Mouse (Mus musculus) heart, embryonic 12.5 days (tissue): Measurements from ENCODE around the gene Khdc3. TPM values are rescaled to one million over a fixed set of nuclear protein-coding genes. Genes with fewer than 3 reads are reported as not detected.
"Not testable (repeated sequence)": the region's sequence is repeated elsewhere in the genome, so short reads cannot be mapped to it uniquely, and the experiment has no call there.

ENCODE experiments used
- ATAC-seq: fragments of 200-750 bp; cut with Nextera tagmentation; 2 replicates; pipeline ENCODE4 v1.8.0; 2017; ENCODE audit warnings: moderate TSS enrichment, moderate library complexity; ENCODE audit not compliant: insufficient number of reproducible peaks, low FRiP score
- H3K27ac ChIP-seq: fragments of 300-500 bp; sonication (generic); 2 replicates; pipeline ENCODE4 v1.5.1; 2016; ENCODE audit warnings: mild to moderate bottlenecking, moderate library complexity; ENCODE audit not compliant: poor library complexity, severe bottlenecking
- H3K27me3 ChIP-seq: fragments of 300-500 bp; sonication (generic); replicated peaks from 2 replicates; pipeline ENCODE4 v1.6.1; 2016; ENCODE audit warnings: mild to moderate bottlenecking, moderate library complexity
- H3K36me3 ChIP-seq: fragments of 300-500 bp; sonication (generic); 2 replicates; pipeline ENCODE4 v1.6.1; 2016; ENCODE audit warnings: mild to moderate bottlenecking, moderate library complexity
- H3K4me1 ChIP-seq: fragments of 300-500 bp; sonication (generic); replicated peaks from 2 replicates; pipeline ENCODE4 v1.6.1; 2016; ENCODE audit warnings: mild to moderate bottlenecking
- H3K4me2 ChIP-seq: fragments of 300-500 bp; sonication (generic); 2 replicates; pipeline ENCODE4 v1.6.1; 2016; ENCODE audit warnings: mild to moderate bottlenecking, moderate library complexity
- H3K4me3 ChIP-seq: fragments of 300-500 bp; sonication (generic); 2 replicates; pipeline ENCODE4 v1.5.1; 2016; ENCODE audit warnings: mild to moderate bottlenecking
- H3K9ac ChIP-seq: fragments of 300-500 bp; sonication (generic); 2 replicates; pipeline ENCODE4 v1.6.1; 2016; ENCODE audit warnings: mild to moderate bottlenecking, moderate library complexity
- H3K9me3 ChIP-seq: fragments of 300-500 bp; sonication (generic); replicated peaks from 2 replicates; pipeline ENCODE4 v1.6.1; 2016; ENCODE audit warnings: mild to moderate bottlenecking, moderate library complexity
- WGBS: fragments of 180-500 bp; shearing (Covaris S2); methylation state at CpG from one replicate; pipeline ENCODE4 v1.1.7; 2016; 5-methylcytosine and 5-hydroxymethylcytosine counted together
- polyA plus RNA-seq: library from polyadenylated mRNA; unstranded; fragments of >200 nt; fragmentation: Nextera tagmentation; extraction: Ambion mirVana; gene quantifications from 2 replicates; pipeline ENCODE4 v1.2.1, GENCODE M21; 2016

Khdc3 gene
- polyA plus RNA-seq, result not detected in 2 replicates

DNA sequence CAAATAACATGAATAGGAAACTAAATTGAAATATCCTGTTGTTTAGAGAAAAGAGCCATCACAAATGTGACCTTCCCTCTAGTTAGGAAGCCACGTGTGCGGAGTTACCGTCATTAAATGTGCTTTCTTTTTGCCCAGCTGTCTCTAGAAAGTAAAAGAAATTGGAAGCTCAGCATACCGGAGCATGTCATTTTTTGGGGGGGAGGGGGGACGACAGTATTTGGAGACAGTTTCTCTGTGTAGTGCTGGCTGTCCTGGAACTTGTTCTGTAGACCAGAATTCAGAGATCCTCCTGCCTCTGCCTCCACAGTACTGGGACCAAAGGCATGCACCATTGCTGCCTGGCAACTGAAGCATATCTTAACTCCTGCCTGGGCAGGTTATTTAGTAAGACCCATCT is at the start of gene Khdc3:
Gene Khdc3, plus strand, starts transcription at position 301 of the 400 bp plus-strand sequence.
- WGBS, result 82% methylated on average over 5 of the region's 5 CpGs
- H3K27ac ChIP-seq, result no peak within 1 kb of the TSS
- ATAC-seq, result no peak
- H3K36me3 ChIP-seq, result no peaks in the 10 kb centered on the region
- H3K4me3 ChIP-seq, result no peak within 1 kb of the TSS
- H3K9me3 ChIP-seq, result no peaks in the 10 kb centered on the region
- peaks cover 7% of the 10 kb centered on the region for H3K4me1 ChIP-seq
- peaks cover 48% of the 10 kb centered on the region for H3K27me3 ChIP-seq
- H3K4me2 ChIP-seq, result no peak within 1 kb of the TSS
- no peak within 1 kb of the TSS for H3K9ac ChIP-seq

DNA sequence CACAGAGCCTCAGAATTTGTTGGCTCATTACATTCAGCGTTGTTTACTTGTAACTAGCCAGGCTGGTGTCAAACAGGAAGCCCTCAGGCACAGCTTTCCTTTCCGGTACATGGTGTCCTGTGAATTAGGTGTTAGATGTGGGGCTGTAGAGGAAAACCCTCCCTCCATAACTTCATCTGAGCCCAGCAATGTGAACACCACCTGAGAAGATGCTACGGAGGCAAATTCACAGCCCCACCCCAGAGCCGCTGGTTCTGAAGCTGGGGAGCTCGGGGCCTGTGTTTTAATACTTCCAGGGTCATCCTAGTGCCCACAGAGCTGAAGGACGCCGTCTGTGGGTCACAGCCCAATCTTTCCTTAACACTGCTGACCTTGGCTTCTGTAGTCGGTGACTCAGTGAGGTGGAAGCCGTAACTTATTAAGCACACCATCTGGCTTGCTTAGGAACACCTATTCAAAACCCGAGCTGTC is 46.2 kb upstream of the Khdc3 start:
- 56% methylated on average over 10 of the region's 10 CpGs for WGBS
- no peak overlapping the region for H3K9ac ChIP-seq
- H3K27ac ChIP-seq, result no peak overlapping the region
- H3K27me3 ChIP-seq, result no peaks in the 10 kb centered on the region
- ATAC-seq, result no peak
- H3K4me1 ChIP-seq, result 0 out of 2 replicates have a peak, but pooled peaks cover 5% of the 10 kb centered on the region
- no peaks in the 10 kb centered on the region for H3K36me3 ChIP-seq
- H3K9me3 ChIP-seq, result no peaks in the 10 kb centered on the region
- no peak overlapping the region for H3K4me3 ChIP-seq
- no peak overlapping the region for H3K4me2 ChIP-seq

DNA sequence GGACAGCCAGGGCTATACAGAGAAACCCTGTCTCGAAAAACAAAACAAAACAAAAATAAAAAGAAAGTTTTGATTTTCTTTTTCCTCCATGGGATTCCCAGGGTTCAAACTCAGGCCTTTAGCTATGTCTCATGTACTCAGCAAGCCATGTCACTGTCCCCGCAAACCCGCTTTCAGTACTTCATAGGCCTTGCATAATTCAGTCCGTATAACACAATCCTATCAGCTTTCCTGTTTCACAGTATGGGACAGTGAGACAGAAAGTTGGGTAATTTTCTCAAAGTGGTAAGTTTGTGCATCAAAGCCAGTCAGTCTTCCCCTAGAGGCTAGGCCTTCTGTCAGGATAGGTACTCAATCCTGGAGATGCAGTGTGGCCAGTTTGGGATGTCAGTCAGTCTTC is 42.4 kb upstream of the Khdc3 start:
- H3K4me3 ChIP-seq, result no peak overlapping the region
- no peak overlapping the region for H3K4me2 ChIP-seq
- WGBS, result 76% methylated on average over 4 of the region's 4 CpGs
- H3K9me3 ChIP-seq, result no peaks in the 10 kb centered on the region
- no peak overlapping the region for H3K27ac ChIP-seq
- H3K9ac ChIP-seq, result no peak overlapping the region
- H3K4me1 ChIP-seq, result peaks cover 15% of the 10 kb centered on the region
- ATAC-seq, result no peak
- H3K27me3 ChIP-seq, result no peaks in the 10 kb centered on the region
- no peaks in the 10 kb centered on the region for H3K36me3 ChIP-seq

DNA sequence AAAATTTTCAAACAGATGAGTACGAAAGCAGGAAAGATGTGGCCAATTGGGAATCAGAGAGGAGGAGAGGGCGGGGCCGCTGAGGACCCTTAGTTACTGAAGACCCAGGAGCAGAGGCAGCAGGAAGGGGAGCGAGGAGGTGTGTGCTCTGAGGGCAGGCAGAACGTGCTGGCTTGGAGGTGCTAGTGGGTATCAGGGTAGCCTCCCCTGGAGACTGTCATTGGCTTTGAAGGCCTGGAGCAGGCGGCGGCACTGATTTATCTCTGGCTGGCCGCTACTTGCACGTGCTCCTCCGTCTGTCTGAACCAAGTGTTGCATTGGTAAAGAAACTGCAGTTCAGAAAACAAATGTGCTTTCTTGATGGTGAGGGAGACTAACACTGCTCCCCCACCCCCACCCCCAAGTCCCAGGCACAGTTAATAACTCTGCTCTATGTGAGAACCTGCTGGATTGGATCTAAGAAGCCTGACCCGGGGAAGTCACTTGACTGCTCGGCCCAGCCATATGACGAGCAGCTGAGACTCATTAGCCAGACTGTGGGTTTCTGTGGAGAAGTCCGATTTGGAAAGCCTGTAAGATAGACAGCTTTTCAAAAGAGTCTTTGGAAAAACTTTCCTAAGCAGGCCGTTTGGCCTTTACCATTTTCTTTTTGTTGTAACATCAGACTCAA is 37.9 kb upstream of the Khdc3 start:
- H3K27ac ChIP-seq, result no peak overlapping the region
- 21% methylated on average over 15 of the region's 15 CpGs for WGBS
- no peaks in the 10 kb centered on the region for H3K27me3 ChIP-seq
- no peaks in the 10 kb centered on the region for H3K9me3 ChIP-seq
- peaks cover 26% of the 10 kb centered on the region for H3K4me1 ChIP-seq
- no peak for ATAC-seq
- H3K4me3 ChIP-seq, result no peak overlapping the region
- peak overlapping the region; percentile 58 for H3K4me2 ChIP-seq
- 0 out of 2 replicates have a peak overlapping the region, but pooled peaks have one; percentile 31 for H3K9ac ChIP-seq
- no peaks in the 10 kb centered on the region for H3K36me3 ChIP-seq

DNA sequence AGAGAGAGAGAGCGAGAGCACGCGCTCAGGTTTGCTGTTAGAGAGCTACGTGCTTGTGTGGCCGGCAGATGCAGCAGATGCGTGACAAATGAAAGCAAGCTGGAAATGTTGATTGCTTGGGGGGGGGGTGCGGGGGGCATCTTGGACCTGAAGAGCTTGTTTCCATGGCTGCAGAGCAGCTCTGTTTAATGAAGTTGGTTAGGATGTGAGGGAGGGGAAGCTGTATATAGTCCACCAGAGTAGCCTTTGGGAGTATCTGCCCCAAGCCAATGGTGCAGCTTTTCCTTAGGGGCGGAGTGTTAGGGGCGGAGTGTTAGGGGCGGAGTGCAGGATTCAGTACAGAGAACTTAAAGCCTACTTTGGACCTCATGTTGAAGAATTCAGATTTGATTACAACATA is 34.5 kb upstream of the Khdc3 start:
- Histone ChIP-seq H3K9me3 (no peaks in the 10 kb centered on the region), H3K4me2 (peak overlapping the region; percentile 58), H3K36me3 (no peaks in the 10 kb centered on the region), H3K27ac (no peak overlapping the region), H3K4me1 (peaks cover 26% of the 10 kb centered on the region), H3K9ac (no peak overlapping the region), H3K27me3 (no peaks in the 10 kb centered on the region), H3K4me3 (no peak overlapping the region)
- ATAC-seq, result no peak
- WGBS, result 24% methylated on average over 10 of the region's 10 CpGs

DNA sequence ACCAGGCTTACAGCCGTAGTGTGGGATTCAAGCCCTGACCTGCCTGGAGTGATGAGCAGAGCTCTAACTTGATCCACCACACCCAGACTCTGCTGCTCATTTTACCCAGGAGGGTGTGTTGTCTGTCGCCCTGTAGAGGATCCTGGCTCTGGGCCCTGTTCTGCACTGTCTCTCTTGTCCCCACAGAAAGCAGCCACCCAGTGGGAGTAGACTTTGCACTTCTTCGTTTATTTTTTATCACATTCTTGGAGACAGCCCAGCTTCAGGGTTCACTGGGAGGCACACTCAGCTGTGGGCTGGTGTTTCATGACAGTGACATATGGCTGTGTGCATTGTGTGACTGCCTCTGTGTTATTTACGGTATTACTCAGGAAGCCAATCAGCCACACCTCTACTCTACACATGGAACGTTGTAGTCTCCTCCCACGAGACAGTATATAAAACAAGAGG is 33.4 kb upstream of the Khdc3 start:
- no peak overlapping the region for H3K4me3 ChIP-seq
- peak overlapping the region; percentile 22; the same call in 1 of the 2 replicates for H3K27ac ChIP-seq
- H3K4me1 ChIP-seq, result peaks cover 24% of the 10 kb centered on the region
- H3K36me3 ChIP-seq, result no peaks in the 10 kb centered on the region
- H3K4me2 ChIP-seq, result no peak overlapping the region
- H3K9ac ChIP-seq, result no peak overlapping the region
- 25% methylated on average over 6 of the region's 6 CpGs for WGBS
- ATAC-seq, result peak; percentile 49; the same call in 1 of the 2 replicates
- no peaks in the 10 kb centered on the region for H3K27me3 ChIP-seq
- H3K9me3 ChIP-seq, result no peaks in the 10 kb centered on the region

DNA sequence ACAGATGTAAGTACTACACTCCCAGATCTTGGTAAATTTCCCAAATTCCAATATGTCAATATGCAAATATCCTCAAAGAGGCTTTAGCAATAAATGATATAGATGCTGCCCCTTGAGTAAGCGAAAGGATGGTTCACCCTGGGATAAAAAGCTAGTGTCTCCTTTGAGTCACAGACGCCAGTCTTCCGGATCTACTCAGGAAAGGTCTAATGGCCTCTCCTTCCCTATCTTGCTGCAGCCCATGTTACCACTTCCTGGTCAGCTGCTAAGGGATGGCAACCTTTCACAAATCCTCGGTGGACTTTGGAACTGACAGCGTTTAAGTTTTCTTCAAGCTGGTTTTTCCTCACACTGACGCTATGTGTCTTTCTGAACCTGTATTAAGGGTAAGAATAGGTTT is 32.9 kb upstream of the Khdc3 start:
- no peaks in the 10 kb centered on the region for H3K9me3 ChIP-seq
- ATAC-seq, result no peak
- H3K27me3 ChIP-seq, result no peaks in the 10 kb centered on the region
- no peaks in the 10 kb centered on the region for H3K36me3 ChIP-seq
- no peak overlapping the region for H3K4me2 ChIP-seq
- no peak overlapping the region for H3K4me3 ChIP-seq
- H3K4me1 ChIP-seq, result peaks cover 20% of the 10 kb centered on the region
- no peak overlapping the region for H3K27ac ChIP-seq
- WGBS, result 62% methylated on average over 6 of the region's 6 CpGs
- no peak overlapping the region for H3K9ac ChIP-seq

DNA sequence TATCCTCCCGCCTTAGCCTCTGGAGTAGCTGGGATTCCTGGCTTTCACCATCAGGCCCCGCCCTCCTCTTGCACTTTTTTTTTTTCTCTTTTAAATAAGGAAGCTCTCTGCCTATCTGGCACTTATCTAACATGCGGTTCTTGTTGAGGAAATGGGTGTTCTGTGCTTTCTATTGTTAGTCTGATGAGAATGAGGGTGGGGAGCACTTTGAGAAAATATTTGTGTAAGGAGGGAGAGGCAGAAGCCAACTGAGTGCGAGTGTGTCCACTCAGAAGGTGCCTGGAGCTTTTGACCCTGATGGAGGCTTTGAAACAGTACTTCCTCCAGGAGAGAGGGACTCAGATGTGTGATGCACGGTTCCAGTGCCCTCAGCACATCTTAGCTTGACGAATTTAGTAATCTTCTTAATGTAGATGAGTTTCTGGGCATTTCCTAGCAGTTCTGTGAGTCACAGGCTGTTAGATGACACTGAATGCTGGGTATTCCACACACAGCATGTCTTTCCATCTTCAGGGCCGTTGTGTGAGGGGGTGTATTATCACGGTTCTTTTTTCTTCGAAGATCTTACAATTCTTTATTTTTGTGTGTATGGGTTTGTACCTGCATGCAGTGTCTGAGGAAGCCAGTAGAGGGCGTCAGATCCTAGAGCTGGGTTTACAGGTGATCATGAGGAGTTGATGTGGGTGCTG is 30.5 kb upstream of the Khdc3 start:
- peak; percentile 66 for ATAC-seq
- Histone ChIP-seq H3K4me3 (no peak overlapping the region), H3K36me3 (no peaks in the 10 kb centered on the region), H3K9ac (no peak overlapping the region), H3K9me3 (no peaks in the 10 kb centered on the region), H3K27ac (peak overlapping the region; percentile 49), H3K4me1 (peaks cover 16% of the 10 kb centered on the region), H3K27me3 (no peaks in the 10 kb centered on the region), H3K4me2 (no peak overlapping the region)
- WGBS, result 55% methylated on average over 10 of the region's 10 CpGs

DNA sequence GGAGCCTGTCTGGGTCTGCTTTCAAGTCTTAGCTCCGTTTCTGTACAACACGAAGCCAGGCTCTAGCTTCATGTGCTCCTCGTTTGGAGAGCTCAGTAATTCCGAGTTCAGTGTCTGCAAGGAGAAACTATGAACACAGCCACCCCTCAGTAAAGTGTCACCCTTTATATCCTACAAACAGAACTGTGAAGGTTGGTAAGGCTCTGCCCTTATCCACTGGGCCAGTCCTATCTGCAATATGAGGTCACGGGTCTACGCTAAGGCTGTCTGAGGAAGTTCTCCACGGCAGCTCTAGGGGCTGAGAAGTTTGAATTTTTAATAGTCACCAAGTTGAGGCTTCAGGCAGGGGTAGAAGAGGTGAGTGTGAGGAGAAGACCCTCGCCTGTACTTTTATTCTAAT is 29.2 kb upstream of the Khdc3 start:
- H3K9ac ChIP-seq, result no peak overlapping the region
- no peak overlapping the region for H3K4me2 ChIP-seq
- no peaks in the 10 kb centered on the region for H3K36me3 ChIP-seq
- H3K4me1 ChIP-seq, result peaks cover 9% of the 10 kb centered on the region
- WGBS, result 66% methylated on average over 8 of the region's 8 CpGs
- no peak overlapping the region for H3K4me3 ChIP-seq
- no peaks in the 10 kb centered on the region for H3K9me3 ChIP-seq
- no peaks in the 10 kb centered on the region for H3K27me3 ChIP-seq
- no peak for ATAC-seq
- H3K27ac ChIP-seq, result no peak overlapping the region

DNA sequence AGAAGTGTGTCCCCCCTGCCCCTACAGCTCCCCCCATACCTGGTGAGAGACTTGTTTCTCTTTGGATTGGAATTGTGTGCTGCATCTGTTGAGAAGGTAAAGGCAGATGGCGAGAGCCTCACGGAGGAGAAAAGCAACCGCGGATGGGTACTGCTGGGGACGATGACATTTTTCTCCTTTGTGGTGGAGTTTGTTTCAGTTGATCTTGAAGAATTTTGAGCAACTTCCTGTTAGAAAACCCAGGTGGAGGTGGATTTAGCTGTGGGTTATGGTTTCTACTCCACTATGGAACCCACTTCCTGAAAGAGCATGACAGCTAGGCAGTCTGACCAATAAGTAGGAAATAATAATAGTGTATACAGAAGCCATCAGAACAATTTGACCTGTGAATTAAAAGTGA is 28.5 kb upstream of the Khdc3 start:
- Histone ChIP-seq H3K9ac (no peak overlapping the region), H3K9me3 (no peaks in the 10 kb centered on the region), H3K4me3 (no peak overlapping the region), H3K27ac (no peak overlapping the region), H3K27me3 (no peaks in the 10 kb centered on the region), H3K36me3 (no peaks in the 10 kb centered on the region), H3K4me1 (peaks cover 3% of the 10 kb centered on the region), H3K4me2 (no peak overlapping the region)
- whole genome bisulfite sequencing, result 90% methylated on average over 5 of the region's 5 CpGs
- no peak for ATAC-seq

DNA sequence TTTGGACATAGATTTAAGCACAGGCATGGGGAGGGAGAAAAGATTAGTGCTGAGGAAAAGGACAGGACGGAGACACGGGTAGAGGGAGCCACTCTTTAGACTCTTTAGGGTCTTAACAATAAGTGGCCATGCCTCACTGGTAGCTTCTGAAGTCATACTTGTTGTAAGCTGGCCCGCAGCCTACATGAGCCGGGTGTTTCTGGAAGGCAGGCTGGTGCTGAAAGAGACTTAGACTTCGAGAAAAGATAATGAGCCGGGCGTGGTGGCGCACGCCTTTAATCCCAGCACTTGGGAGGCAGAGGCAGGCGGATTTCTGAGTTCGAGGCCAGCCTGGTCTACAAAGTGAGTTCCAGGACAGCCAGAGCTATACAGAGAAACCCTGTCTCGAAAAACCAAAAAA is 22.3 kb upstream of the Khdc3 start:
- not testable (repeated sequence) for ATAC-seq, H3K4me1 ChIP-seq
- WGBS, result 80% methylated on average over 11 of the region's 12 CpGs

More for the DNA sequence above, 22.3 kb upstream of the Khdc3 start:
- not testable (repeated sequence) for H3K27ac ChIP-seq, H3K9ac ChIP-seq, H3K4me2 ChIP-seq, H3K36me3 ChIP-seq, H3K4me3 ChIP-seq, H3K27me3 ChIP-seq, H3K9me3 ChIP-seq
